Mouse (Mus musculus) gastrocnemius, adult 2 months (tissue): ENCODE results near the gene Ugp2. TPM values are rescaled to one million over a fixed set of nuclear protein-coding genes. Genes with fewer than 3 reads are reported as not detected.

Experiments
- DNase-seq: peaks from one replicate; pipeline ENCODE4 v3.0.0; 2022
- H3K27ac ChIP-seq: fragments of 200-600 bp; 2 replicates; pipeline ENCODE4 v1.8.1; 2022; ENCODE audit warnings: mild to moderate bottlenecking
- H3K4me3 ChIP-seq: fragments of 200-600 bp; 2 replicates; pipeline ENCODE4 v1.8.1; 2022; ENCODE audit warnings: mild to moderate bottlenecking, moderate library complexity
- CTCF ChIP-seq: fragments of 200-600 bp; IDR thresholded peaks from 2 replicates; pipeline ENCODE4 v1.8.1; 2022; ENCODE audit warnings: antibody characterized with exemption, mild to moderate bottlenecking, moderate library complexity
- intact Hi-C: fragments of 180-260 bp; cut with DNase I; formaldehyde crosslinking; loops from one replicate; pipeline ENCODE4 v1.15.1; 2025
- long read RNA-seq, 2 experiments: library from polyadenylated mRNA; stranded (forward); transcript quantifications; one replicate each; pipeline ENCODE4 v2.0.0; 2021
- total RNA-seq, 2 experiments: library from RNA; stranded (reverse); gene quantifications; 2 replicates each; pipeline ENCODE4 v1.2.3; 2021

Gene Ugp2
- total RNA-seq, result 100 to 1,000 TPM; 474 to 554 TPM
- long read RNA-seq, experiment 1, transcript Ugp2-201 (10 exons, 2,044 nt), result minor isoform, 171 of 753 reads
- long read RNA-seq, experiment 1, transcript Ugp2-202 (10 exons, 2,683 nt), result major isoform, 550 of 753 reads
- long read RNA-seq, experiment 1, partial matches to known transcripts, result 20 of 753 reads
- long read RNA-seq, experiment 1, other reads (novel, unspliced or antisense), result 12 of 753 reads
- long read RNA-seq, experiment 2, transcript Ugp2-201 (10 exons, 2,044 nt), result minor isoform, 144 of 857 reads
- long read RNA-seq, experiment 2, transcript Ugp2-202 (10 exons, 2,683 nt), result major isoform, 676 of 857 reads
- long read RNA-seq, experiment 2, partial matches to known transcripts, result 19 of 857 reads
- long read RNA-seq, experiment 2, other reads (novel, unspliced or antisense), result 18 of 857 reads

GRCm38 (mm10) chr11:21371122-21371806, at the start of gene Ugp2:
Gene Ugp2 (minus strand): TSS chr11:21371201.
- Histone ChIP-seq H3K27ac (peak within 1 kb of the TSS; percentile 99), H3K4me3 (peak within 1 kb of the TSS; percentile 90)
- intact Hi-C loops, result no loop called here
- no peak for TF ChIP-seq CTCF
- DNase-seq, result peak; percentile 99

- intact Hi-C loops, result no loop called here
- peak overlapping the region; percentile 21; the same call in 1 of the 2 replicates for H3K4me3 ChIP-seq
- TF ChIP-seq CTCF, result no peak
- H3K27ac ChIP-seq, result peak overlapping the region; percentile 67
- peak; percentile 37 for DNase-seq
Observed at GRCm38 (mm10) chr11:21414911-21415381, 43.9 kb upstream of the Ugp2 start.

- no peak for DNase-seq
- TF ChIP-seq CTCF, result no peak
- H3K4me3 ChIP-seq, result no peak overlapping the region
- no peak overlapping the region for H3K27ac ChIP-seq
- intact Hi-C loops, result no loop called here
Observed at GRCm38 (mm10) chr11:21406668-21407067, 35.7 kb upstream of the Ugp2 start.

- no peak for TF ChIP-seq CTCF
- intact Hi-C loops, result no loop called here
- DNase-seq, result no peak
- Histone ChIP-seq H3K4me3 (no peak overlapping the region), H3K27ac (no peak overlapping the region)
Observed at GRCm38 (mm10) chr11:21406141-21406540, 35.1 kb upstream of the Ugp2 start.

- Histone ChIP-seq H3K27ac (no peak overlapping the region), H3K4me3 (no peak overlapping the region)
- no peak for DNase-seq
- intact Hi-C loops, result loop anchor here (2.0 kb wide), 1 partner anchor 15 kb away; no protein-coding TSS in a partner anchor
- no peak for TF ChIP-seq CTCF
Observed at GRCm38 (mm10) chr11:21403877-21404276, 32.9 kb upstream of the Ugp2 start.

GRCm38 (mm10) chr11:21402481-21403254, 31.7 kb upstream of the Ugp2 start:
- no peak overlapping the region for H3K4me3 ChIP-seq
- no peak for DNase-seq
- peak overlapping the region; percentile 46 for H3K27ac ChIP-seq
- intact Hi-C loops, result no loop called here
- no peak for TF ChIP-seq CTCF

GRCm38 (mm10) chr11:21401248-21401647, 30.2 kb upstream of the Ugp2 start:
- TF ChIP-seq CTCF, result no peak
- Histone ChIP-seq H3K4me3 (no peak overlapping the region), H3K27ac (peak overlapping the region; percentile 90)
- DNase-seq, result no peak
- intact Hi-C loops, result no loop called here

GRCm38 (mm10) chr11:21399186-21399681, 28.2 kb upstream of the Ugp2 start:
- DNase-seq, result no peak
- intact Hi-C loops, result no loop called here
- Histone ChIP-seq H3K27ac (peak overlapping the region; percentile 90), H3K4me3 (no peak overlapping the region)
- no peak for TF ChIP-seq CTCF

GRCm38 (mm10) chr11:21398464-21398863, 27.5 kb upstream of the Ugp2 start:
- DNase-seq, result peak; percentile 86
- intact Hi-C loops, result no loop called here
- peak overlapping the region; percentile 90 for H3K27ac ChIP-seq
- TF ChIP-seq CTCF, result no peak
- no peak overlapping the region for H3K4me3 ChIP-seq

- no peak for TF ChIP-seq CTCF
- intact Hi-C loops, result no loop called here
- DNase-seq, result peak; percentile 63
- peak overlapping the region; percentile 84 for H3K27ac ChIP-seq
- H3K4me3 ChIP-seq, result no peak overlapping the region
Observed at GRCm38 (mm10) chr11:21386790-21387189, 15.8 kb upstream of the Ugp2 start.

GRCm38 (mm10) chr11:21374096-21374495, 3.1 kb upstream of the Ugp2 start:
- TF ChIP-seq CTCF, result no peak
- Histone ChIP-seq H3K4me3 (no peak overlapping the region), H3K27ac (no peak overlapping the region)
- DNase-seq, result no peak
- intact Hi-C loops, result no loop called here

GRCm38 (mm10) chr11:21370399-21371121, 441 bp downstream of the Ugp2 start:
- intact Hi-C loops, result no loop called here

More at GRCm38 (mm10) chr11:21370399-21371121, 441 bp downstream of the Ugp2 start:
- DNase-seq, result peak; percentile 92
- H3K4me3 ChIP-seq, result peak overlapping the region; percentile 90
- peak overlapping the region; percentile 99 for H3K27ac ChIP-seq
- TF ChIP-seq CTCF, result 0 out of 2 replicates have a peak, but pooled peaks have one; percentile 9
